Mouse (Mus musculus): ENCODE data around the gene Tmem184b.

The Tmem184b gene

GRCm38 (mm10) chr15:79406564-79406963 lies 3.2 kb upstream of the Tmem184b start:
- in situ Hi-C loops (cut with MboI; ENCODE audit: low pct_unique_long_range_greater_than_20kb in 1 of 2, low sequenced_read_pairs in 2 of 2, unreplicated experiment in 1 of 2) = no loop called here

GRCm38 (mm10) chr15:79404277-79404676 lies 908 bp upstream of the Tmem184b start:
- in situ Hi-C loops (cut with MboI; ENCODE audit: low pct_unique_long_range_greater_than_20kb in 1 of 2, low sequenced_read_pairs in 2 of 2, unreplicated experiment in 1 of 2) = no loop called here

- in situ Hi-C loops (cut with MboI; ENCODE audit: low pct_unique_long_range_greater_than_20kb in 1 of 2, low sequenced_read_pairs in 2 of 2, unreplicated experiment in 1 of 2) = no loop called here
These were observed 418 bp upstream of the Tmem184b start for GRCm38 (mm10) chr15:79403763-79404210.

GRCm38 (mm10) chr15:79402176-79402575 lies 1.2 kb downstream of the Tmem184b start:
- in situ Hi-C loops (cut with MboI; ENCODE audit: low pct_unique_long_range_greater_than_20kb in 1 of 2, low sequenced_read_pairs in 2 of 2, unreplicated experiment in 1 of 2) = no loop called here

GRCm38 (mm10) chr15:79400975-79401365 lies 2.4 kb downstream of the Tmem184b start:
- in situ Hi-C loops (cut with MboI; ENCODE audit: low pct_unique_long_range_greater_than_20kb in 1 of 2, low sequenced_read_pairs in 2 of 2, unreplicated experiment in 1 of 2) = no loop called here

GRCm38 (mm10) chr15:79400134-79400974 lies 3.0 kb downstream of the Tmem184b start:
- in situ Hi-C loops (cut with MboI; ENCODE audit: low pct_unique_long_range_greater_than_20kb in 1 of 2, low sequenced_read_pairs in 2 of 2, unreplicated experiment in 1 of 2) = no loop called here

- in situ Hi-C loops (cut with MboI; ENCODE audit: low pct_unique_long_range_greater_than_20kb in 1 of 2, low sequenced_read_pairs in 2 of 2, unreplicated experiment in 1 of 2) = no loop called here
These were observed 3.9 kb downstream of the Tmem184b start for GRCm38 (mm10) chr15:79399231-79400052.

- in situ Hi-C loops (cut with MboI; ENCODE audit: low pct_unique_long_range_greater_than_20kb in 1 of 2, low sequenced_read_pairs in 2 of 2, unreplicated experiment in 1 of 2) = no loop called here
These were observed 6.6 kb downstream of the Tmem184b start for GRCm38 (mm10) chr15:79396736-79397135.

GRCm38 (mm10) chr15:79395281-79395680 lies 8.1 kb downstream of the Tmem184b start:
- in situ Hi-C loops (cut with MboI; ENCODE audit: low pct_unique_long_range_greater_than_20kb in 1 of 2, low sequenced_read_pairs in 2 of 2, unreplicated experiment in 1 of 2) = no loop called here

GRCm38 (mm10) chr15:79394842-79395241 lies 8.5 kb downstream of the Tmem184b start:
- in situ Hi-C loops (cut with MboI; ENCODE audit: low pct_unique_long_range_greater_than_20kb in 1 of 2, low sequenced_read_pairs in 2 of 2, unreplicated experiment in 1 of 2) = no loop called here

GRCm38 (mm10) chr15:79393101-79393500 lies 10.3 kb downstream of the Tmem184b start:
- in situ Hi-C loops (cut with MboI; ENCODE audit: low pct_unique_long_range_greater_than_20kb in 1 of 2, low sequenced_read_pairs in 2 of 2, unreplicated experiment in 1 of 2) = no loop called here

GRCm38 (mm10) chr15:79392527-79392926 lies 10.8 kb downstream of the Tmem184b start:
- in situ Hi-C loops (cut with MboI; ENCODE audit: low pct_unique_long_range_greater_than_20kb in 1 of 2, low sequenced_read_pairs in 2 of 2, unreplicated experiment in 1 of 2) = no loop called here

GRCm38 (mm10) chr15:79391447-79392093 lies 11.8 kb downstream of the Tmem184b start:
- in situ Hi-C loops (cut with MboI; ENCODE audit: low pct_unique_long_range_greater_than_20kb in 1 of 2, low sequenced_read_pairs in 2 of 2, unreplicated experiment in 1 of 2) = no loop called here

- in situ Hi-C loops (cut with MboI; ENCODE audit: low pct_unique_long_range_greater_than_20kb in 1 of 2, low sequenced_read_pairs in 2 of 2, unreplicated experiment in 1 of 2) = no loop called here
These were observed 12.9 kb downstream of the Tmem184b start for GRCm38 (mm10) chr15:79390434-79390833.

GRCm38 (mm10) chr15:79388171-79388570 lies 15.2 kb downstream of the Tmem184b start:
- in situ Hi-C loops (cut with MboI; ENCODE audit: low pct_unique_long_range_greater_than_20kb in 1 of 2, low sequenced_read_pairs in 2 of 2, unreplicated experiment in 1 of 2) = no loop called here

- in situ Hi-C loops (cut with MboI; ENCODE audit: low pct_unique_long_range_greater_than_20kb in 1 of 2, low sequenced_read_pairs in 2 of 2, unreplicated experiment in 1 of 2) = no loop called here
These were observed 15.8 kb downstream of the Tmem184b start for GRCm38 (mm10) chr15:79387611-79388010.

- in situ Hi-C loops (cut with MboI; ENCODE audit: low pct_unique_long_range_greater_than_20kb in 1 of 2, low sequenced_read_pairs in 2 of 2, unreplicated experiment in 1 of 2) = no loop called here
These were observed 16.3 kb downstream of the Tmem184b start for GRCm38 (mm10) chr15:79387081-79387480.

GRCm38 (mm10) chr15:79381644-79382043 lies 21.7 kb downstream of the Tmem184b start:
- in situ Hi-C loops (cut with MboI; ENCODE audit: low pct_unique_long_range_greater_than_20kb in 1 of 2, low sequenced_read_pairs in 2 of 2, unreplicated experiment in 1 of 2) = no loop called here
